ENCODE assay signal across 8 mouse cellular contexts in the genomic region with DNA sequence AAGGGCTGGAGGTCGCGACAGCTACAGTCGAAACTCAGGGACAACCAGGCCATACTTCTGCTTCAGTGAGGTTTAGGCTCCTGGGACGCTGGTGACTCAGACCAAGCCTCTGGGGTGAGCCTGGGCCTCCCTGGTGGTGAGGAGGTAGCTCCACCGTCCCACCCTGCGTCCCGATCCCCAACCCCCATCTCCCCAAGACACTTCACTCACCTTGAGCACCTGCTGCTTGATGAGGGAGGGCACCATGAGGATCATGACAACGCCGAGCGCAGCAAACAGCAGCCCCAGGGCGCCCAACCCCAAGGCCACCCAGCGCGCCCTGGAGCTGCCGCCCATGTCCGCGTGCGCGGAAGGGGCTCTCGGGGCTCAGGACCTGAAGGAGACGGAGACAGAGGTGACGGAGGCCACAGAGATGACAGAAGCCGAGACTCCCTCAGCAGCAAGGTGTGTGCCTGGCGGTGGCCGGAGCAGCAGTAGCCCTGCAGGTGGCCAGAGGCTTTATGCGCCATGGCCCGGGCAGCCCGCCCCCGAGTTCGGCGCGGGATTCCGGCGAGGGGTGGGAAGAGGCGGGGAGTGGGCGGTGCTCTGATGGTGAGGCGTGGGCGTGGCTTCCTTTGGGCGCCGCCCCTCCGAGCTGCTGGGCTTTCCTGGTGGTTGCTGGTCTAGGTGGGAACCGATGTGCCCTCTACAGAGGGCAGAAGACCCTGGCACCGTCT. TPM values are rescaled to one million over a fixed set of nuclear protein-coding genes. Genes with fewer than 3 reads are reported as not detected.
DNase-seq lines count a peak whose midpoint lies in the region; ATAC-seq and TF ChIP-seq lines count a peak whose summit lies in the region.

Gene Scarb1 (minus strand): TSS at position 548 of the 716 bp plus-strand sequence.

- whole genome bisulfite sequencing in forebrain, embryonic 13.5 days, result under 1% methylated on average over 42 of the region's 42 CpGs
- WGBS in heart, postnatal 0 days, result under 1% methylated on average over 40 of the region's 42 CpGs
- WGBS in liver, embryonic 15.5 days (ENCODE audit: insufficient replicate concordance), result 0% methylated on average over 42 of the region's 42 CpGs
- 0% methylated on average over 41 of the region's 42 CpGs for WGBS in neural tube, embryonic 11.5 days
- WGBS in stomach, embryonic 16.5 days, result under 1% methylated on average over 41 of the region's 42 CpGs

- H3K27me3 ChIP-seq in CH12.LX (replicated peaks), result peaks cover 7% of the 10 kb centered on the region
- H3K27me3 ChIP-seq in forebrain, embryonic 13.5 days, result no peaks in the 10 kb centered on the region
- H3K27me3 ChIP-seq in heart, postnatal 0 days (ENCODE audit: control insufficient read depth, insufficient read depth, low read length), result no peaks in the 10 kb centered on the region
- no peaks in the 10 kb centered on the region for H3K27me3 ChIP-seq in liver, embryonic 15.5 days
- 0 out of 2 replicates have a peak, but pooled peaks cover 3% of the 10 kb centered on the region for H3K27me3 ChIP-seq in neural tube, embryonic 11.5 days (ENCODE audit: control insufficient read depth, insufficient read depth, low read length)
- H3K27me3 ChIP-seq in stomach, embryonic 16.5 days (ENCODE audit: control insufficient read depth, insufficient read depth, low read length), result no peaks in the 10 kb centered on the region

- dilution Hi-C loops in CH12.LX (cut with MboI; ENCODE audit: extremely low pct_ligation_motif_present, extremely low pct_unique_long_range_greater_than_20kb, low sequenced_read_pairs), result no loop called here

- H3K4me1 ChIP-seq in CH12.LX (ENCODE audit: control insufficient read depth in 1 of 2, insufficient read depth in 2 of 2), result peaks cover 5 to 25% of the 10 kb centered on the region in 2 experiments; a peak in 2 of 4 replicates
- peaks cover 28% of the 10 kb centered on the region for H3K4me1 ChIP-seq in forebrain, embryonic 13.5 days
- peaks cover 24% of the 10 kb centered on the region for H3K4me1 ChIP-seq in heart, postnatal 0 days (ENCODE audit: control insufficient read depth, insufficient read depth)
- peaks cover 66% of the 10 kb centered on the region for H3K4me1 ChIP-seq in liver, embryonic 15.5 days (replicated peaks)
- H3K4me1 ChIP-seq in neural tube, embryonic 11.5 days (ENCODE audit: control insufficient read depth, insufficient read depth, low read length), result peaks cover 15% of the 10 kb centered on the region; the same call in 1 of the 2 replicates
- H3K4me1 ChIP-seq in stomach, embryonic 16.5 days (ENCODE audit: control insufficient read depth, insufficient read depth, low read length), result peaks cover 32% of the 10 kb centered on the region

- in situ Hi-C loops in CH12.LX (cut with MboI; ENCODE audit: low pct_ligation_motif_present, low pct_unique_long_range_greater_than_20kb, low sequenced_read_pairs), result loop anchor here (10.0 kb wide), 1 partner anchor 436 kb away; no protein-coding TSS in a partner anchor

- peak; percentile 82 for DNase-seq in CH12.LX (ENCODE audit: extremely low read depth)
- DNase-seq in c-Kit-positive CD71-positive TER-119-negative erythroid progenitor cells, embryonic 14.5 days (ENCODE audit: low read depth), result peak; percentile 73
- peak; percentile 85 for DNase-seq in heart, postnatal 0 days (ENCODE audit: low spot score)
- DNase-seq in kidney, postnatal 4 days, result peak; percentile 94 to 96
- DNase-seq in neural tube, embryonic 11.5 days (ENCODE audit: low spot score), result peak; percentile 88

- TF ChIP-seq CTCF in CH12.LX (conservative IDR thresholded peaks at IDR 0.05 in 1 of 2, IDR thresholded peaks at IDR 0.05 in 1 of 2; ENCODE audit: low read depth in 2 of 2, low read length in 2 of 2), result no peak
- TF ChIP-seq CTCF in heart, postnatal 0 days (IDR thresholded peaks at IDR 0.05; ENCODE audit: low read depth), result 0 out of 2 replicates have a peak, but pooled peaks have one; percentile 4

- peak within 1 kb of the TSS; percentile 1; the same call in 1 of the 2 replicates for H3K27ac ChIP-seq in CH12.LX (ENCODE audit: insufficient read depth, low read depth)
- H3K27ac ChIP-seq in forebrain, embryonic 13.5 days, result no peak within 1 kb of the TSS
- H3K27ac ChIP-seq in heart, postnatal 0 days (ENCODE audit: low read depth), result peak within 1 kb of the TSS; percentile 77
- H3K27ac ChIP-seq in liver, embryonic 15.5 days (replicated peaks), result peak within 1 kb of the TSS; percentile 93
- H3K27ac ChIP-seq in neural tube, embryonic 11.5 days (ENCODE audit: low read depth, low read length), result no peak within 1 kb of the TSS
- peak within 1 kb of the TSS; percentile 14 for H3K27ac ChIP-seq in stomach, embryonic 16.5 days (ENCODE audit: low read length)

- ATAC-seq in forebrain, embryonic 13.5 days, result peak; percentile 89
- ATAC-seq in heart, postnatal 0 days (ENCODE audit: insufficient read depth, low read depth), result peak; percentile 90
- peak; percentile 82 for ATAC-seq in liver, embryonic 15.5 days (ENCODE audit: insufficient read depth)
- ATAC-seq in neural tube, embryonic 11.5 days (ENCODE audit: insufficient read depth, low FRiP score, low TSS enrichment), result peak; percentile 85
- ATAC-seq in stomach, embryonic 16.5 days (ENCODE audit: insufficient read depth, low FRiP score), result peak; percentile 92

- no peaks in the 10 kb centered on the region for H3K9me3 ChIP-seq in CH12.LX (replicated peaks; ENCODE audit: low read length)
- H3K9me3 ChIP-seq in forebrain, embryonic 13.5 days (replicated peaks), result no peaks in the 10 kb centered on the region
- H3K9me3 ChIP-seq in heart, postnatal 0 days (replicated peaks; ENCODE audit: control insufficient read depth, low read length), result no peaks in the 10 kb centered on the region
- no peaks in the 10 kb centered on the region for H3K9me3 ChIP-seq in liver, embryonic 15.5 days (replicated peaks)
- no peaks in the 10 kb centered on the region for H3K9me3 ChIP-seq in neural tube, embryonic 11.5 days (ENCODE audit: control insufficient read depth, low read length)
- no peaks in the 10 kb centered on the region for H3K9me3 ChIP-seq in stomach, embryonic 16.5 days (replicated peaks; ENCODE audit: control insufficient read depth, low read length)

- TF ChIP-seq POLR2A in CH12.LX (IDR thresholded peaks at IDR 0.05; ENCODE audit: low read depth, low read length), result peak; percentile 83

- TF ChIP-seq EP300 in CH12.LX (IDR thresholded peaks at IDR 0.05; ENCODE audit: low read length), result peak; percentile 65
- no peak for TF ChIP-seq EP300 in heart, postnatal 0 days (IDR thresholded peaks at IDR 0.05; ENCODE audit: low read depth)

- no peaks in the 10 kb centered on the region for H3K79me2 ChIP-seq in CH12.LX (replicated peaks; ENCODE audit: control insufficient read depth, extremely low read depth, insufficient read depth, poor library complexity, severe bottlenecking)

- H3K36me3 ChIP-seq in CH12.LX (replicated peaks in 1 of 2; ENCODE audit: control insufficient read depth in 1 of 2, insufficient read depth in 1 of 2, low read length in 1 of 2), result peaks cover 0 to 18% of the 10 kb centered on the region in 2 experiments
- H3K36me3 ChIP-seq in forebrain, embryonic 13.5 days (ENCODE audit: poor library complexity, severe bottlenecking), result no peaks in the 10 kb centered on the region
- H3K36me3 ChIP-seq in heart, postnatal 0 days (replicated peaks; ENCODE audit: control insufficient read depth, insufficient read depth, low read length), result no peaks in the 10 kb centered on the region
- H3K36me3 ChIP-seq in liver, embryonic 15.5 days (replicated peaks), result 0 out of 2 replicates have a peak, but pooled peaks cover 10% of the 10 kb centered on the region
- no peaks in the 10 kb centered on the region for H3K36me3 ChIP-seq in neural tube, embryonic 11.5 days (ENCODE audit: control insufficient read depth, insufficient read depth, low read length)
- no peaks in the 10 kb centered on the region for H3K36me3 ChIP-seq in stomach, embryonic 16.5 days (ENCODE audit: control insufficient read depth, insufficient read depth, low read length)

- H3K9ac ChIP-seq in CH12.LX (ENCODE audit: insufficient read depth, low read depth), result peak within 1 kb of the TSS; percentile 24; the same call in 1 of the 2 replicates
- H3K9ac ChIP-seq in forebrain, embryonic 13.5 days, result peak within 1 kb of the TSS; percentile 70
- peak within 1 kb of the TSS; percentile 68 for H3K9ac ChIP-seq in heart, postnatal 0 days (replicated peaks; ENCODE audit: low read depth, low read length)
- peak within 1 kb of the TSS; percentile 85 for H3K9ac ChIP-seq in liver, embryonic 15.5 days
- H3K9ac ChIP-seq in neural tube, embryonic 11.5 days (ENCODE audit: low read length), result peak within 1 kb of the TSS; percentile 56
- peak within 1 kb of the TSS; percentile 85 for H3K9ac ChIP-seq in stomach, embryonic 16.5 days (ENCODE audit: low read length)

- TF ChIP-seq RAD21 in CH12.LX (IDR thresholded peaks at IDR 0.05; ENCODE audit: low read depth, low read length), result no peak; the same call in 1 of the 2 replicates

- peak within 1 kb of the TSS; percentile 50 to 79 (median 64) for H3K4me3 ChIP-seq in CH12.LX (replicated peaks in 1 of 3; ENCODE audit: low read depth in 2 of 3, low read length in 2 of 3, poor library complexity in 1 of 3)
- peak within 1 kb of the TSS; percentile 67 for H3K4me3 ChIP-seq in forebrain, embryonic 13.5 days
- H3K4me3 ChIP-seq in heart, postnatal 0 days (ENCODE audit: low read depth, low read length), result peak within 1 kb of the TSS; percentile 85
- H3K4me3 ChIP-seq in liver, embryonic 15.5 days (replicated peaks), result peak within 1 kb of the TSS; percentile 89
- H3K4me3 ChIP-seq in neural tube, embryonic 11.5 days (ENCODE audit: low read depth, low read length), result peak within 1 kb of the TSS; percentile 62
- peak within 1 kb of the TSS; percentile 87 for H3K4me3 ChIP-seq in stomach, embryonic 16.5 days (replicated peaks; ENCODE audit: low read length)

- peak within 1 kb of the TSS; percentile 67 for H3K4me2 ChIP-seq in CH12.LX (ENCODE audit: insufficient read depth, low read depth, poor library complexity, severe bottlenecking)
- H3K4me2 ChIP-seq in forebrain, embryonic 13.5 days, result peak within 1 kb of the TSS; percentile 97
- H3K4me2 ChIP-seq in heart, postnatal 0 days (ENCODE audit: low read depth, low read length), result peak within 1 kb of the TSS; percentile 90
- H3K4me2 ChIP-seq in liver, embryonic 15.5 days, result peak within 1 kb of the TSS; percentile 93
- peak within 1 kb of the TSS; percentile 95 for H3K4me2 ChIP-seq in neural tube, embryonic 11.5 days (ENCODE audit: low read depth)
- H3K4me2 ChIP-seq in stomach, embryonic 16.5 days (ENCODE audit: low read depth, low read length), result peak within 1 kb of the TSS; percentile 96

RNA-seq across cellular contexts. Expression of gene Scarb1, which starts in this region (rescaled TPM):
- total RNA-seq in CH12.LX (2012; rRNA removed) (11.6 and 12.3 TPM in 2 replicates), CH12.LX (2014; rRNA removed) (16.3 and 20.0 TPM in 2 replicates)
- 24.6 and 24.7 TPM in 2 replicates for polyA plus RNA-seq in CH12.LX (2012; ENCODE audit: insufficient read length, low read depth)
- 26.4 and 29.8 TPM in 2 replicates for polyA plus RNA-seq in forebrain, embryonic 13.5 days (2015; fragmentation: Nextera tagmentation; extraction: Ambion mirVana)
- total RNA-seq in heart, postnatal 0 days (2014; rRNA removed; ENCODE audit: low replicate concordance), result 79.8 and 84.2 TPM in 2 replicates
- 53.7 and 58.2 TPM in 2 replicates for polyA plus RNA-seq in heart, postnatal 0 days (2015; fragmentation: Nextera tagmentation; extraction: Ambion mirVana)
- 76.6 and 87.3 TPM in 2 replicates for polyA plus RNA-seq in liver, embryonic 15.5 days (2015; fragmentation: Nextera tagmentation; extraction: Ambion mirVana)
- polyA plus RNA-seq in neural tube, embryonic 11.5 days (2014; fragmentation: Nextera tagmentation; extraction: Ambion mirVana), result 22.2 and 28.3 TPM in 2 replicates
- 60.6 and 61.4 TPM in 2 replicates for polyA plus RNA-seq in stomach, embryonic 16.5 days (2015; fragmentation: Nextera tagmentation; extraction: Ambion mirVana)

Comparison
In these comparisons a context has a peak if more than half of its experiments do, and no peak if none do; other contexts are left out.
1. H3K27ac ChIP-seq: peak in CH12.LX (single experiment), heart, postnatal 0 days (single experiment), liver, embryonic 15.5 days (single experiment) and stomach, embryonic 16.5 days (single experiment); none in forebrain, embryonic 13.5 days (single experiment) and neural tube, embryonic 11.5 days (single experiment).
2. H3K9ac ChIP-seq: peak in every context shown above with its lines; median percentile 85 in liver, embryonic 15.5 days; 85 in stomach, embryonic 16.5 days; 70 in forebrain, embryonic 13.5 days; 68 in heart, postnatal 0 days; 56 in neural tube, embryonic 11.5 days; 24 in CH12.LX.
3. Peak in every context shown above with its lines, with median percentiles within 50 percentile points of each other: DNase-seq, H3K4me2 ChIP-seq, H3K4me3 ChIP-seq and ATAC-seq.